Mouse (Mus musculus): ENCODE data around the gene Eef1akmt3. TPM values are rescaled to one million over a fixed set of nuclear protein-coding genes. Genes with fewer than 3 reads are reported as not detected.

The Eef1akmt3 gene
- polyA plus RNA-seq, 1 experiment from 2014 or later: 0.33 TPM

DNA sequence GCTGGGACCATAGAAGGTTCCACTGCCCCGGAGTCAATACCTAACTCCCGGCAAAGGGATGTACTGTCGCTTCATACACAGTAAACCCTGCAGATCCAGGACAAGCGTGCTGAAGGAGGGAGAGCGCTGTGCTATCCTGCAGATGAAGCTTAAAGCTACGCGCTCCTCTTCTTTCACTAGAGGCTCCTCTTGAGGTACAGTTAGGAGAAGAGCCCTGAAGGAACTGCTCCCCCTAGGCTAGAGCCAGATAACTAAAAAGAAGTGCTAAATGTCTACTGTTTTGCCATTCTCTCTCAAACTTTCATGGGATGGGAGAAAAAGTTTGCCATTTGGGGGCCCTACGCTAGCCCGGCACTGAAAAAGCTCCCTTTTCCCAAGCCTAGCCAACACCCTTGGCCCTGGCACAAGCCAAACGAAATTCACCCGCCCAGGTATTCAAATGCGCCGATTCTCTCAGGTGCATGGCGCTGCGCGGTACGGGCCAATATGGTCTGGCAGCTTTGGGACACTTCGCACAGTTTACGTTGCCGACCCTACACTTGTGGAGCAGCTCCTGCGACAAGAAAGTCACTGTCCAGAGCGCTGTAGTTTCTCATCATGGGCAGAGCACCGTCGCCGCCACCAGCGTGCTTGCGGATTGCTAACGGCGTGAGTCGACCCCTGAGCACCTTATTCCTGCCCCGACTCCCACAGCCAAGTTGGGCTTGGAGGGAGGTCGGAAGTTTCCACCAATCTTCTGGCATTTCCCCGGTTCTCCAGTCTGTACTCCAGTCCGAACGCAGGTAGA lies 7.5 kb upstream of the Eef1akmt3 start:
- WGBS: 5% methylated on average over 35 of the region's 35 CpGs
- H3K4me3 ChIP-seq: peak overlapping the region; percentile 32
- H3K9ac ChIP-seq: peak overlapping the region; percentile 50; the same call in 1 of the 2 replicates
- peaks cover 73% of the 10 kb centered on the region for H3K27me3 ChIP-seq (replicated peaks)
- peaks cover 21% of the 10 kb centered on the region for H3K4me1 ChIP-seq
- H3K27ac ChIP-seq (replicated peaks): no peak overlapping the region
- peaks cover 20% of the 10 kb centered on the region for H3K36me3 ChIP-seq
- peak overlapping the region; percentile 51 for H3K4me2 ChIP-seq
- no peaks in the 10 kb centered on the region for H3K9me3 ChIP-seq
- no peak for ATAC-seq (ENCODE audit: extremely low read depth, insufficient number of reproducible peaks, low FRiP score, low TSS enrichment)

GRCm38 (mm10) chr10:127047954-127048353 lies 6.6 kb upstream of the Eef1akmt3 start, which contains the start of gene Cyp27b1:
Cyp27b1 (plus strand) TSS chr10:127048250.
- 25% methylated on average over 5 of the region's 5 CpGs for WGBS
- H3K9ac ChIP-seq: peak within 1 kb of the TSS; percentile 50; the same call in 1 of the 2 replicates
- peak within 1 kb of the TSS; percentile 51 for H3K4me2 ChIP-seq
- no peak within 1 kb of the TSS for H3K27ac ChIP-seq (replicated peaks)
- peaks cover 28% of the 10 kb centered on the region for H3K36me3 ChIP-seq
- ATAC-seq (ENCODE audit: extremely low read depth, insufficient number of reproducible peaks, low FRiP score, low TSS enrichment): no peak
- peaks cover 22% of the 10 kb centered on the region for H3K4me1 ChIP-seq
- H3K27me3 ChIP-seq (replicated peaks): peaks cover 65% of the 10 kb centered on the region
- H3K4me3 ChIP-seq: peak within 1 kb of the TSS; percentile 32
- H3K9me3 ChIP-seq: no peaks in the 10 kb centered on the region

- H3K9ac ChIP-seq: no peak overlapping the region; the same call in 1 of the 2 replicates
- 90% methylated on average over 6 of the region's 6 CpGs for WGBS
Observed at GRCm38 (mm10) chr10:127043187-127043586, 1.9 kb upstream of the Eef1akmt3 start.

GRCm38 (mm10) chr10:127042468-127043115 lies 1.3 kb upstream of the Eef1akmt3 start:
- peak overlapping the region; percentile 69; the same call in 1 of the 2 replicates for H3K27ac ChIP-seq (replicated peaks)
- H3K36me3 ChIP-seq: peaks cover 28% of the 10 kb centered on the region
- WGBS: 22% methylated on average over 5 of the region's 5 CpGs

More at GRCm38 (mm10) chr10:127043187-127043586, 1.9 kb upstream of the Eef1akmt3 start:
- Histone ChIP-seq H3K4me1 (peaks cover 13% of the 10 kb centered on the region), H3K27ac (replicated peaks) (no peak overlapping the region), H3K27me3 (replicated peaks) (peaks cover 40% of the 10 kb centered on the region), H3K36me3 (peaks cover 28% of the 10 kb centered on the region), H3K4me2 (no peak overlapping the region), H3K9me3 (no peaks in the 10 kb centered on the region), H3K4me3 (no peak overlapping the region)
- no peak for ATAC-seq (ENCODE audit: extremely low read depth, insufficient number of reproducible peaks, low FRiP score, low TSS enrichment)

GRCm38 (mm10) chr10:127041774-127042338 lies 543 bp upstream of the Eef1akmt3 start:
- peak overlapping the region; percentile 86 for H3K9ac ChIP-seq
- H3K4me2 ChIP-seq: peak overlapping the region; percentile 97
- H3K27me3 ChIP-seq (replicated peaks): peaks cover 37% of the 10 kb centered on the region
- H3K4me3 ChIP-seq: peak overlapping the region; percentile 86
- peaks cover 28% of the 10 kb centered on the region for H3K36me3 ChIP-seq
- H3K9me3 ChIP-seq: no peaks in the 10 kb centered on the region
- under 1% methylated on average over 44 of the region's 44 CpGs for WGBS
- peak overlapping the region; percentile 69 for H3K27ac ChIP-seq (replicated peaks)
- ATAC-seq (ENCODE audit: extremely low read depth, insufficient number of reproducible peaks, low FRiP score, low TSS enrichment): peak; percentile 74
- H3K4me1 ChIP-seq: peaks cover 13% of the 10 kb centered on the region

More at GRCm38 (mm10) chr10:127042468-127043115, 1.3 kb upstream of the Eef1akmt3 start:
- H3K4me1 ChIP-seq: peaks cover 13% of the 10 kb centered on the region
- H3K9me3 ChIP-seq: no peaks in the 10 kb centered on the region
- ATAC-seq (ENCODE audit: extremely low read depth, insufficient number of reproducible peaks, low FRiP score, low TSS enrichment): no peak
- peak overlapping the region; percentile 86 for H3K9ac ChIP-seq
- peaks cover 40% of the 10 kb centered on the region for H3K27me3 ChIP-seq (replicated peaks)
- peak overlapping the region; percentile 97 for H3K4me2 ChIP-seq
- peak overlapping the region; percentile 86 for H3K4me3 ChIP-seq

DNA sequence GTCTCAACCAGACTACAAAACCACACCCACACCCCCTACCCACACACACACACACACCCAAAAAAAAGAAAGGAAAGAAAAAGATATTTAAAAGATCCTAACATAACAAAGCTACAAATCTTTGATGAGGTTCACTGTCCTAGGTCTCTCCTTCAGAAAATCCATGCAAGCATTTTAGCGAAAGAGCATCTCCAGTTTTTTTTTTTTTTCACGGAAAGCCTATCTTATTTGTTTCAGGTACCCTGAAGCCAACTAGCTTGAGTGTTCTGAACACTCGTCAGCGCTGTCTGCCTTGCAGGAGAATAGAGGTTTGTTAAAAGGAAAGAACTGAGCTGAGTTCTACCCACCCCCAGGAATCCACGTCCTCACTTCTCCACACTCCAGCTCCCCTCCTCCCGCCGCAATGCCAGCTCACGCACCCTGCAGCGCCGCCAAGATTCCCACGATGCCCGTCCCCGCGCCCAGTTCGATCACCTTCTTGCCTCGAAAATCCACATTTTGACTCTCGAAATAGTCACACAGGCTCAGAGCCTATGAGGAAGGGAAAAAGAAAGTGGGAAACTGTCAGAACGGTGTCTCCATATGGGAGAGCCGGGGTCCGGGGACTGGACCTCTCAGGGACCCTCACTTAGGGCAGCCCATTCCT lies 621 bp downstream of the Eef1akmt3 start:
- no peak overlapping the region for H3K27ac ChIP-seq (replicated peaks)
- 2% methylated on average over 20 of the region's 20 CpGs for whole genome bisulfite sequencing
- H3K4me3 ChIP-seq: peak overlapping the region; percentile 86
- H3K4me1 ChIP-seq: peaks cover 13% of the 10 kb centered on the region
- peaks cover 37% of the 10 kb centered on the region for H3K27me3 ChIP-seq (replicated peaks)
- H3K9me3 ChIP-seq: no peaks in the 10 kb centered on the region
- H3K4me2 ChIP-seq: peak overlapping the region; percentile 97
- H3K36me3 ChIP-seq: peaks cover 21% of the 10 kb centered on the region
- peak overlapping the region; percentile 86 for H3K9ac ChIP-seq
- no peak for ATAC-seq (ENCODE audit: extremely low read depth, insufficient number of reproducible peaks, low FRiP score, low TSS enrichment)

DNA sequence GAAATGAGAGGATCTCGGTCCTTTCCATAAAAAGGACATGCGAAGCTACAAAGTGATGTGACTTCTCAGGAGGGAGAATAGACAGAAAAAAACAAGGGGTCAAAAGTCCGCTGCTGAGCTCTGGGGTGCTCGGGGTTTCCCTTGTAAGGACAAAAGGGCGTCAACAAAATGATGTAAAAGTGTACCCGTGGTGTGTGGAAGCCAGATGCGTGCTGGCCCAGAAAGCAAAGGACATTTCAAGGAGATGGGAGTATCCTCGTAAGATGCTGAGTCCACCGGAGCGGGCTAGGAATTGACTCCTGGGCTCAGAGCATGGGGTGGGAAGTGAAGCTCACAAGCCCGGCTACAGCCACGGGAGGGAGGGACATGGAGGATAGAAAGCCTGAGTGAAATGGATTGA lies 3.7 kb downstream of the Eef1akmt3 start:
- Histone ChIP-seq H3K4me3 (no peak overlapping the region), H3K4me1 (peaks cover 8% of the 10 kb centered on the region), H3K4me2 (no peak overlapping the region), H3K27ac (replicated peaks) (no peak overlapping the region), H3K9me3 (no peaks in the 10 kb centered on the region), H3K9ac (no peak overlapping the region), H3K36me3 (no peaks in the 10 kb centered on the region), H3K27me3 (replicated peaks) (peaks cover 37% of the 10 kb centered on the region)
- no peak for ATAC-seq (ENCODE audit: extremely low read depth, insufficient number of reproducible peaks, low FRiP score, low TSS enrichment)
- WGBS: 69% methylated on average over 12 of the region's 12 CpGs

- 72% methylated on average over 12 of the region's 12 CpGs for WGBS
- Histone ChIP-seq H3K4me2 (no peak overlapping the region), H3K9me3 (no peaks in the 10 kb centered on the region), H3K27me3 (replicated peaks) (peaks cover 37% of the 10 kb centered on the region), H3K4me1 (peaks cover 4% of the 10 kb centered on the region; the same call in 1 of the 2 replicates), H3K27ac (replicated peaks) (no peak overlapping the region), H3K9ac (no peak overlapping the region), H3K36me3 (no peaks in the 10 kb centered on the region), H3K4me3 (no peak overlapping the region)
- no peak for ATAC-seq (ENCODE audit: extremely low read depth, insufficient number of reproducible peaks, low FRiP score, low TSS enrichment)
Observed at GRCm38 (mm10) chr10:127036273-127036672, 5.0 kb downstream of the Eef1akmt3 start.

GRCm38 (mm10) chr10:127033301-127033741 lies 8.0 kb downstream of the Eef1akmt3 start:
- Histone ChIP-seq H3K36me3 (peaks cover 12% of the 10 kb centered on the region), H3K27me3 (replicated peaks) (peaks cover 16% of the 10 kb centered on the region), H3K4me2 (no peak overlapping the region), H3K27ac (replicated peaks) (no peak overlapping the region), H3K4me1 (peaks cover 8% of the 10 kb centered on the region), H3K9ac (no peak overlapping the region), H3K4me3 (no peak overlapping the region), H3K9me3 (no peaks in the 10 kb centered on the region)
- no peak for ATAC-seq (ENCODE audit: extremely low read depth, insufficient number of reproducible peaks, low FRiP score, low TSS enrichment)
- 76% methylated on average over 8 of the region's 8 CpGs for WGBS

DNA sequence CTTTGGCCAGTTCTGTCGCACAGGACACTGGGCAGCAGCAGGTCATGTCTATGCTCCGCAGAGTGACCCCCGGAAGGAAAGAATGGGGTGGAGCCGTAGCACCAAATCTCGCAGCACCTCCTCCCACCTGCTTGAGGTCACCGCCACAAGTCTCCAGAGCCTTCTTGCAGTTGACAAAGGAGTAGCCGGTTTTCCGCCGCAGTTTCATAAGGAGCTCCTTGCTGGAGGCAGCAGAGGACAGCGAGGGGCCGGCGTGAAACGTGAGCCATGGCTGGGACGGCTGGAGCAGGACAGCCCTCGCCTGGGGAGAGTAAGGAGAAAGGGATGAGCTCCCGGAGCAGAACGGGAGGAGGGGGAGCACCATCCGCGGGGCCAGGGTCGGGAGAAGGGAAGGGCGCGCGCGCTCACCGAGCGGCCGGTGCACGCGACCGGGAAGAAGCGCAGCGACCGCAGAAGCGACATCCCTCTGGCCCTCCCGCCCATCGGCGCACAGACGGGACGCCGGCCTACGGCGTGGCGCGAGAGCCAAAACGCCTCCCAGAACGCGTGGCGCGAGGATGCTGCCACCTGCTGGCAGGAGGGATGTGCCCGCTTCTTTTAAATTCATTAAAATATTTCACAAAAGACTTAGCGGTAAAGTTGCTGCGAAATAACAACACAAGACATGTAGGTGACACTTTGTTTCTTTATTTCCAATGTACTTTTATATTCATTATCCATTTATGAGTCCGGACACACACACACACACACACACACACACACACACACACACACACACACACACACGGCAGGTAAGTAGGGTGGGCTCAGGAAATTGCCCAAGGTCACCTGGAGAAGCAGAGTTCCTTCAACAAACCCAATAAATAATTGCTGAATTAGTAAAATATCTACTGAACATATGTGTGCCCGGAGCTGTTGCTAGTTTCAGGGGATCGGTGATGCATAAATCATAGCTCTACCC lies 10.7 kb downstream of the Eef1akmt3 start, which contains the start of gene Tsfm:
Tsfm (minus strand) TSS at position 505 of the 961 bp plus-strand sequence.
- Histone ChIP-seq H3K4me3 (peak within 1 kb of the TSS; percentile 95), H3K27me3 (replicated peaks) (no peaks in the 10 kb centered on the region), H3K4me2 (peak within 1 kb of the TSS; percentile 86), H3K9ac (peak within 1 kb of the TSS; percentile 95), H3K4me1 (peaks cover 8% of the 10 kb centered on the region), H3K36me3 (peaks cover 39% of the 10 kb centered on the region), H3K27ac (replicated peaks) (peak within 1 kb of the TSS; percentile 78), H3K9me3 (no peaks in the 10 kb centered on the region)
- peak; percentile 72; the same call in 1 of the 2 replicates for ATAC-seq (ENCODE audit: extremely low read depth, insufficient number of reproducible peaks, low FRiP score, low TSS enrichment)
- 5% methylated on average over 56 of the region's 56 CpGs for WGBS

Measured in heart, embryonic 13.5 days (tissue).